Mouse (Mus musculus): ENCODE data around the gene Otop2.

Otop2 gene

DNA sequence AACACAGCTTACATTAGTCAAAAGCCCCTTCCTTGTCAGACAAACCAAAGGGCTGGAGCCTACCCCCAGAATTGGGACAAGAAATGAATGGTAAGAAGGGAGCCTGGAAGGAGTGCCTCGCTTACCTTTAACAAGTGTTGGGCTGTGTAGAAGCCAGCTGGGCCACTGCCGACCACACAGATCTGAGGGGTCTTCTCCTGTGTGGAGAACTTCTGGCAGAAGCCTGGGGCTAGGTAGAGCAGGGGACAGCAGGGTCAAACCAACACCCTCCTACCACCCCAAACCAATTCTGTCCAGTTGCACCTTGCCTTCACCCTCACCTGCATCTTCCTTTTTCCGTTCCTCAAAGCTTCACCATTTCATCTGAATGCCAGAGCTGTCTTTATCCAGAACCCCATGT, 31.0 kb upstream of the Otop2 start:
- no peak for DNase-seq (ENCODE audit: low read depth, low spot score)

DNA sequence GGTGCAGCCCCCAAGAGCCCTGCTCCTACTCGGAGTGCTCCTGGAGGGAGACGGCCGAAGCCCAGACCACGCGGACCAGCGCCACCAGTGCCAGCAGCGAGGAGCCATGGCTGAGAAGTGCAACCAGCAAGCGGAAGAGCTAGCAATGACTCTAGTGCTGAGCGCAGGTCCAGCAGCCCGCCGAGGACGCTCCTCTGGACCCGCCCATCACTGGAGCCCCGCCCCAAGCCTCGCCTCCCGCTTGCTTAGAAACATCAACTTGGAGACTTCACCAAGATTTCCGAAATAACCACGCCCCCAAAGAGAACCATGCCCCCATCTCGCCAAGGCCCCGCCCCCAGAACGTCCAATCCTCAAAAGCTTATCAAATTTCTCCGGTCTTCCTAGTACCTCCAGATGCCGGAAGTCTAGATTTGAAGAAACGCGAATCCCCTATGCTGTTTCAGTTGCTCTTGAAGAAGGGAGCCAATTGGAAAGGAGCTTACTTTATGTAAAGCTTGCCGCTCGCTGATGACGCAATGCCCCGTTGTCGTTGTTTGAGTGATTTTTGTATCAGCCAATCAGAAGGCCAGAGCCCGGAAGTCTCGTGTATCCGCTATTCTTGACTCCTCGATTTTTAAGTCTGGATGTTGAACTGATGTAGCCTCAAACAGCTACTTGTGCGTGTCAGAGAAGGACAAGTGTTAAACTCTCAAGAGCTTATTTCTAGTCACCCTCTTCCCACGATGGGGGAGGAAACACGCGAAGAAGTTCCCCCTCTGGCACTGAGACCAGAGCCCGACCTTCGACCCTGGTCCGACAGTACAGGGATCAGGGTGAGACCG, 30.0 kb upstream of the Otop2 start, which contains the start of gene Fdxr:
TSS of gene Fdxr (minus strand) at position 271 of the 824 bp plus-strand sequence.
- peak; percentile 100 for DNase-seq (ENCODE audit: low read depth, low spot score)

DNA sequence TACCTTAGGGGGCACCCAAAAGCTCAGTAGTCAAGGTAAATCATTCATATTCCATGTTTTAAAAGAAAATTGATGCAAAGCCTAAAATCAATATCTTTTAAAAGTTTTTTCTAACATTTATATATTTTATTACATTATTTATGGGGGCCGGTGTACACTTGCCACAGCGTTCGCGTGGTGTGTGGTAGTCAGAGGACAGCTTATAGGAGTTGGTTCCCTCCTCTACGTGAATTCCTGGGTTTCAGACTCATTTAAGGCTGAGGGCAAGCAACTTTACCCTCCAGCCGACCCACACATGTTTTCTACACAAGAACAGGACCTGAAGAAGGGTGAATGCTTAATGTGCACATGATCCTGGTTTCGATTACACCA, 29.4 kb upstream of the Otop2 start:
- peak; percentile 66 for DNase-seq (ENCODE audit: low read depth, low spot score)

DNA sequence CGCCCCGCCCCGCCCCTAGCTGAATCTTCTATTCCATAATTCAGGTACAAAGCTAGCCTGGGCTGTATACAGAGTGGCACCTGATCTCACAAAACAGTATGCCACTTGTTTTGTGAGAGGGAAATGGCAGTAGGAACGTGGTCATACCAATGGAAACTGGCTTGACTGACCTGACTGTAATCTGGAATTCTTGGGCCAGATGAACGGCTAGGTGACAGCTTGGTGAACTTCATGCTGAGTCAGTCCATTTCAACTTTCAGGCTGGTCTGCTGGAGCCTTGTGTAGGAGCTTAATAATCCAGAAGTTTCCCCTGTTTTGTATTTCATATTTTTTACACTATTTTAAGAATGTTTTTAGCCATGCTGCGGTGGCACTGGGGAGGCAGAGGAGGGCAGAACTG, 28.8 kb upstream of the Otop2 start:
- DNase-seq (ENCODE audit: low read depth, low spot score), result no peak

DNA sequence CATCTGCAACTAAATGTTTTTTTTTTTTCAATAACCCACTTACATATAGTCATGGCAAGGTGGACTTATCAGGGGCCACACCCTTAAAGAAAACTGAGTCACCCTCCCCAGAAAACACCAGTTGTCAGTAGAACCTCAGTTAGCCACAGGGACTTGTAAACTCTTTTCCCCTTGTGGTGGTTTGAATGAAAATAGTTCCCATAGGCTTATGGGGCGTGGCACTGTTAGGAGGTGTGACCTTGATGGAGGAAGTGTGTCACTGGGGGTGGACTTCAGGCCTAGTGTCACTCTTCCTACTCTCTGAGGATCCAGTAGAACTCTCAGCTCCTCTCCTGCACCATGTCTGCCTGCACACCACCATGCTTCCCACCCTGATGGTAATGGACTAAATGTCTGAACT, 27.2 kb upstream of the Otop2 start:
- peak; percentile 37 for DNase-seq (ENCODE audit: low read depth, low spot score)

DNA sequence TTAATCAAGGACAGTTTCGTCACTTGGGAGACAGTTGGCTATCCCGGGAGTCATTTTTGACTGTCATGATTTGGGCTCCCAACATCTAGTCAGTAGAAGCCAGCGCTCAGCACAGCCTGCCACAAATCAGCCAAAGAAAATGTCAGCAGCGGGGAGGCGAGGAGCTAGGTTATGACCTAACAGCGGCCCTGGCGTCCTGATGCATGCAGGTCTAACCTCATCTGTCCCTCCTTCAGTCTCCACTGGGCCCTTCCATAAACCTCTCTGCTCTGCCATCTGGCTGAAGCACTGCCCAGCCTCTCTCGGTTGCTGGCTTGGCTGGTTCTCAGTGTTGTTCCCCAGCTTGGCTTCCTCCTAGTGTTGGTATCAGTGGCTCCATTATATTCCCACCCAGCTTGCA, 24.7 kb upstream of the Otop2 start:
- DNase-seq (ENCODE audit: low read depth, low spot score), result no peak

DNA sequence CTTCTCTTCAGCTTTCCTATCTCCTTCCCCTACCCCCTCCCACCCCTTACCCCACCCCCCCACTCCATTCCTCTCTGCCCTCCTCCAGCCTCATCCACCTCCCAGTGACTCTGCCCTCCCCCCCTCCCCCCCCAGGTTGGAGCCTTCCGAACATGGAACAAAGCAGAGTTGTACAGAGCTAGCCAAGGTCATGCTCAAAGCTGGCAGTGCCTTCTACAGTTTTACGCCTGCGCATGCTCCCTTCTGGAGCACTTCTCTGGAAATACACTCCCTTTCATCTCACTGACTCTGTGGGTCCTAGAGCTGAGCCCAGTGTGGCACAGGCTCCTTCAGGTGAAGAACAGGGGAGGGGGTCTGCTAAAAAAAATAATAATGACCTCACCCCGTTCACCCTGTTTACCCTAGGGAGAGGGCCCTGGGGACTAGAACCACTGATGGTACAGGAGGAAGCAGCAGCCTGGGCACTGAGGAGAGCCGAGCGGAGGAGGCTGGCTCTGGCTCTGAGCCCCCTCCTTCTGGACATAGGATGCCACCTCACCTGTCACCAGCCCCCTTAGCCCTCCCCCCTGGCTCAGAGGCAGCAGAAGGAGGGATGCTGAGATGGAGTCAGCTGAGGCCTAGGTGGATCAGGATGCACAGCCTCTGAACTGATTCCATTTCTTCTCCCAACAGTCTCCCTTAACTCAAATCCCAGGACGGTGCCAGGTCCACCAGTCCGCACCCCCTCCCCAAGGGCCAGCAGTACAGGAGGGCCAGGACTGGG, 24.1 kb upstream of the Otop2 start:
- DNase-seq (ENCODE audit: low read depth, low spot score), result no peak

DNA sequence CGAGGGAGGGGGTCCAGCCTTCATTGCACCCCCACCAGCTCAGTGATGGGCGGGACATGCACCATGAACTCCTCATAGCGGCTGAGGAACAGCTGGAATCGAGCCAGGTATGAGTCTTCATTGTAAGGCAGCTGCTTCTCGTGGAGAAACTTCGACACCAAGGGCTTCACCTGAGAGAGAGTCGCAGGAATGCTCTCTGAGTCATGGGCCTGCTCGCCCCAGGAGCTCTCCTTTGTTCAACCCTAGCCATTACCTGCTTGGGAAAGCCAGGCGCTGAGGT, 23.5 kb upstream of the Otop2 start:
- no peak for DNase-seq (ENCODE audit: low read depth, low spot score)

DNA sequence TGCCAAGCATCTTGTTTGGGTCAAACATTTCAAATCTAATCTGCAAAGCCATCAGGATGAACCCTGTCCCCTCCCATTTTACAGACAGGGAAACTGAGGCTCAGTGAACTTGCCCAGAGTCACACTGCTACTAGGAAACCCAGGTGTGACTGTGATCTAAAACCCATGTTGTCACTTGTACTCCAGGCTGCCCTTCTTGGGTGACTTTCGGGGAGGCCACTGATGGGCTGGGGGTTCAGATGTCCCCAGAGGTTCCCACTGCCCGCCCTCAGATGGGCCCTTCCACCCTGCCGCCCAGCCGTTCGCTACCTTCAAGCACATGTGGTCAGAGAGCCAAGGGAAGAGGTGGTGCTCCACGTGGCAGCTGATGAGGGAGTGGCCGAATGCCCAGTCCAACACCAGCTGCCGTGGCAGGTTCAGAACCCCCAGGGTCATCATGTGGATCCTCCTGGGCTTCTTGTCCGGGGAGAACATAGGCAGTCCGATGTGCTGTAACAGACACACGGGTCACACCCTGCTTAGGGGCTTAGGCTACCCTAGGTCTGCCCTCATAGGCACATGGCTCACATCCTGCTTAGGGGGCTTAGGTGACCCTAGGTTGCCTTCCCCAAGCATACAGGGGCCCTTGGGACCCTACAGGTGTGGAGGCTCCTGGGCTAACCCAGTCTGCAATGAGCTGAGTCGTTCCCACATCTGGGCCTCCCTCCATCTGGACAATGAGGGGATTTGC, 22.9 kb upstream of the Otop2 start:
- DNase-seq (ENCODE audit: low read depth, low spot score), result no peak

DNA sequence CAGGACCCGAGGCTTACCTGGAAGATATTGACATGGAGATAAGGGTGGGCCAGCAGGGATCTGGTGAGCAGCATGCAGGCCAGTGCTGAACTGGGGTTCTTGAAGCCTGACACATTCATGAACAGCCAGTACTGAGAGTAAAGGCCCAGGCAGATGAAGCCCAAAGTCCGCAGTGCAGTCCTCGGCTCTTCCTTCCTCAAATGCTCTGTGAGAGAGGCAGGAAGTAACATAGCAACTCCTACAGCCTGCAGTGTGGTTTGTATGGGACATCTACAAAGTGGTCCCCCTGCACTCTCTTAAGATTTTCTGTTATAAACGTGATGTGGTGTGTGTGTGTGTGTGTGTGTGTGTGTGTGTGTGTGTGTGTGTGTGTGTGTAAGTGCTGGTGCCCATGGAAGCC, 21.7 kb upstream of the Otop2 start:
- DNase-seq (ENCODE audit: low read depth, low spot score), result no peak

DNA sequence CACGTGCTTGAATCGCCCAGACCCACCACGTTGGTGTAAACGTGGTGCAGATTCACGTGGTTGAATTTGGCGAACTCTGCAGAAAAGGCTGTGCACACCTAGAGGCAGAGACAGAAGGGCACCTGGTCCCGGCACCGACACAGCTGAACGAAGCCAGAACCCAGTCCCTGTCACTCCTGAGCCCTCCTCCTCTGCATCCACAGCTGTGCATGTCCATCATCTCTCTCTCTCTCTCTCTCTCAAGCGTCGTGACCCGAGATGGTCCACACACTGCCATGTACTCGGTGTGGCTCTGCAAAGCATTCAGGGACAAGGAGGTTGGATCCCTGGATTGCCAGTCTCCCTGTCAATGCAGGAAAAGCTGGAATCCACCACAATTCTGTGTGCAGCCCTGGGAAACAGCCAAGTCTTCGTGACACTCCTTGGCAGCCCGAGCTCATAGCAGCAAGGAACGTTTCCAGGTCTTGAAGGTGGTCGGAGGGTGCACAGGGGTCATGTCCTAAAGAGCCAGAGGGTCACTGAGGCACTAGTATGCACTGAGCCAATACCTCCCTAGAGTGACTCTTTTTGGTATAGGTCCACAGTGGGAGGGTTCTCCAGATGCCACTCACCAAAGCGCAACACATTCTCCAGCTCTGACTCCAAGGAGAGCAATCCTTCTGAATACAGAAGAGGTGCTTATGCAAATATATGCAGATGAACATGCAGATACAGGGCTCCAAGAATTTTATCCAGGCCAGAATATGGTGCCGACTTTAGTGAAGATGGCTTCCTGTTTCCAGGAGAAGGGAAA, 20.6 kb upstream of the Otop2 start:
- no peak for DNase-seq (ENCODE audit: low read depth, low spot score)

DNA sequence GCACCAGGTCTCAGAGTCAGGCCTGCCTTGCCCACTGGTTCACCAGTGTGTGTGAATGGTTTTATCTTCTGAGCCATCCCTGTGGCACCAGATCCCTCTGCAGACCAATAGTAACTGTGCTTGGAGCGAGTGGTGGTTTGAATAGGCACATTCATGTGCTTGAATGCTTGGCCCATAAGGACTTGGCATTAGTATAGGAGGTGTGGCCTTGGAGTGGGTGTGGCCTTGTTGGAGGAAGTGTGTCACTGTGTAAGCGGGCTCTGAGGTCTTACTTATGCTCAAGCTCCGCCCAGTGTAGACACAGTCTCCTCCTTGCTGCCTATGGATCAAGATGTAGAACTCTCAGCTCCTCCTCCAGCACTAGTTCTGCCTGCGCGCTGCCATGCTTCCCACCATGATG, 19.6 kb upstream of the Otop2 start:
- DNase-seq (ENCODE audit: low read depth, low spot score), result peak; percentile 17

DNA sequence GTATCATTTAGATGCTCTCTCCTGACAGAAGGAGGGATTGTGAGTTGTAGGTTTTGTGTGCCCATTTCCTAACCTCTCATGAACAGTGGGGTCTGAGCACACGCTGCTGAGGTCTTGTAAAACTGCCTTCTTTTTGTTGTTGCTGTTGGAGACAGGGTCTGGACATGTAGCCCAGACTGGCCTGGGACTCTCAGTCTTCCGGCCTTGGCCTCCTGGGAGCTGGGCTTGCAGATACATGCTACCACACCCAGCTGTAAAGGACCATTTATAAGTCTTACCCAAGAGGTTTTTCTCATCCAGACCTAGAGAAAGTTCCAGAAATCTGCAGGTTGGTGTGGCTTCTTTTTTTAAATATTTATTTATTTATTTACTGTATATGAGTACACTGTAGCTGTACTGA, 18.7 kb upstream of the Otop2 start:
- DNase-seq (ENCODE audit: low read depth, low spot score), result no peak

DNA sequence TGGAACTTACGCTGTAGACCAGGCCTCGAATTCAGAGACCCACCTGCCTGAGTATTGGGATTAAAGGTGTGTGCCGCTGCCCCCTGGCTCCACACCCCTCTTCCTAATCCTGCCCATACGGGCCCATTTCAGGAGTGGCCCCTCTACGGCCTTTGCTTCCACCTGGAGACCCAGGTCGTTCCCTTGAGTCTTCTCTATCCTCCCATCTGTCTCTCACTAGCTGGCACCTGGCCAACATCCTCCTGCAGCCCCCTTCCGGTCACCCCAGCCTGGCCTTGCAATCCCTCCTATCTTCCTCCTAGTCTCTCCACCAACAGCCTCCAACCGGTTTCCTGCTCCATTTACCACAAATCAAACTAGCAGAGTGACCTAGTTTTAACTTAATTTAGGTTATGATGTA, 17.1 kb upstream of the Otop2 start:
- no peak for DNase-seq (ENCODE audit: low read depth, low spot score)

DNA sequence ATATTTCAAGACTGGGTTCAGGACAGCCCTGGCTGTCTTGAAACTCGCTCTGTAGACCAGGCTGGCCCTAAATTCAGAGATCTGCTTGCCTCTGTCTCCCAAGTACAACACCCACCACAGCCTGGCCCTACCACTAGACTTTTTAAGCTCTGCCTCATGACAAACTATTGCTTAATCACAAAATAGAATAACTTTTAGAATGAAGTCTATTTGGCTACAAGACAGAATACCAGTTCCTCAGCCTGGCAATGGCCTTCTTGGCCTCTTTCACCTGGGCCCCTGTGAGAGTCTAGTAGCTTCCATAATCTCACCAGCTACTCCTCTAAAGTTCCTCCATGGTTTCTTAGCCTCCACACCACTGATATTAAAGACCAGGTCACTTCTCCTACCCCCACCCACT, 16.6 kb upstream of the Otop2 start:
- no peak for DNase-seq (ENCODE audit: low read depth, low spot score)

DNA sequence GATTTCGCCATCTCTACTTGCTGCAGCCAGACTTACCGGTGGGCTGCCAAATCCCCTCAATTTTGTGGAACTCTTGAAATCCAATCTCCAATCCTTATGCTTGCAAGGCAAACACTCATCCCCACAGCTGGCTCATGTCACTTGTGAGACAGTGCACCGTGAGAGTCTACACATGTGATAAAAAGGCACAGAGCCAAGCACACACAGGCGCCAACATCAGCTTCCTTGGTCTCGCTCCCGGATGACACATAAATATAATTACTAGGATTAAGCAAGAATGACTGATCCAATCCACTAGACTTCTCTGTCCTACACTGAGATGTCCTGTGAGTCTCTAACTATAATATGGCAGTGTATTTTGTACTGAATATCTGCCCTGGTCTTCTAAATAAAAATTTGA, 16.0 kb upstream of the Otop2 start:
- DNase-seq (ENCODE audit: low read depth, low spot score), result no peak

DNA sequence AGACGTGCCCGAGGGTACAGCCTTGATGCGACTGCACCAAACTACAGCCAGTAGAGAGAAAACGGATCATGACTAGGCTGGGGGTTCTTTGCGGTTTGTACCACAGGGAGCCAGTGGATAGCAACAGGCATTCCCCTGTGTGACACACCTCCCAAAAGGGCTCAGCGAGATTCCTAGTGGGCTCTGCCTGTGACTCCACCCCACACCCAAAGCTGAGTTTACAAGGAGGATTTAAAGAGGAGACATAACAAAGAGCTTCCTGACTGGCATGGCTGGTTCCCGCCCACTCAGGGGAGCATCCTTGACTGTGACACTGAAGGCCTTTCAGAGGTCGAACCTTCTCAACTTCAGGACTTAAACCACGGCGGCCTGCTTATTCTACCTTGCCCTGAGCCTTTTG, 15.5 kb upstream of the Otop2 start:
- no peak for DNase-seq (ENCODE audit: low read depth, low spot score)

DNA sequence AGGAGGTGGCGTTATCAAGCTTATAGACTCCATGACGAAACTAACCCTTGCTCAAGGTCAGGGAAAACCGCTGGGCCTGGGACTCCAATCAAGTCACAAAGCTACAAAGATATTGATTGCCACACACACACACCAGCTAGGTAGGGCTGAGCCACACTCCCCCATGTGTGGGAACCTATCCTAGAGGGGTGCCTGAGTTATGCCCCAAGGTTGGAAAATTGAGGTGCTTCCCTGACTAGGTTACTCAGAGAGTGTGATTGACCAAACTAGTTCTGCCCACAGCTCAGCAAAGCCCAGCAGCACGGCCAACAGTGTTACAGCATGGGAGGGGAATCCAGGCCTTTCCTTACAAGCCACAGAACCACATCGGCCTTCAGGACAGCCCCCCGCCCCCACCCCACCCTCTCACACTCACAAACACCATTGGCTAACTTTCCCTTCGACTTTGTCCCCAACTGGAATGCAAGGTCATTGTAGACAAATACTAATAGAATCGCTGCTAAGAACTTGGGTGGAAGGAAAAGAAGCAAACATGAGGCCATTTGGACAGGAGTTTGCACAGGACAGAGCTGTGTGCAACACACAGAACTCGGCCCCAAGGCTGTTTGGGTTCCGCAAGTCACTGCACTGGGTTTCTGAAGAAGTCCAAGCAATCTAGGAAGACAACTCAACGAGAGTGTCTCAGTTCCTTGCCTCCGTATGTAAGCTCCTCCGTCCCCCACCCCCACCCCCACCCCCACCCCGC, 14.2 kb upstream of the Otop2 start:
- no peak for DNase-seq (ENCODE audit: low read depth, low spot score)

DNA sequence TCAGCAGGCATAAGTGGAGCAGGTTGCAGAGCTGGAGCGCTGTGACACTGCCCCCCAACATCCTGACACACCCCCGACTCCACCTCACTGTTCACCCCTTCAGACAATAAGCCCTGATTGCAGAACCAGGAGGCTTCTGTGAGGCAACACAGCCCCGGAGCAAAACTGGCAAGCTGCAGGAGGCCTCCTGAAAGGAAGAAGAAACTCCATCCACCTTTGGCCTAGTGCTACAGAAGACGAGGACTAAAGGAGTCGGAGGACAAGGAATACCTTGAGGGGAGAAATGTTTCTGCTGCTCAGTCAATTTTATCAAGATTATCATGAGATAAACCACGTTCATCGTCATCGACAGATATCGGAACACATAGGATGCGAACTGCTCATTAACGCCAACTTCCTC, 11.0 kb upstream of the Otop2 start:
- DNase-seq (ENCODE audit: low read depth, low spot score), result no peak

DNA sequence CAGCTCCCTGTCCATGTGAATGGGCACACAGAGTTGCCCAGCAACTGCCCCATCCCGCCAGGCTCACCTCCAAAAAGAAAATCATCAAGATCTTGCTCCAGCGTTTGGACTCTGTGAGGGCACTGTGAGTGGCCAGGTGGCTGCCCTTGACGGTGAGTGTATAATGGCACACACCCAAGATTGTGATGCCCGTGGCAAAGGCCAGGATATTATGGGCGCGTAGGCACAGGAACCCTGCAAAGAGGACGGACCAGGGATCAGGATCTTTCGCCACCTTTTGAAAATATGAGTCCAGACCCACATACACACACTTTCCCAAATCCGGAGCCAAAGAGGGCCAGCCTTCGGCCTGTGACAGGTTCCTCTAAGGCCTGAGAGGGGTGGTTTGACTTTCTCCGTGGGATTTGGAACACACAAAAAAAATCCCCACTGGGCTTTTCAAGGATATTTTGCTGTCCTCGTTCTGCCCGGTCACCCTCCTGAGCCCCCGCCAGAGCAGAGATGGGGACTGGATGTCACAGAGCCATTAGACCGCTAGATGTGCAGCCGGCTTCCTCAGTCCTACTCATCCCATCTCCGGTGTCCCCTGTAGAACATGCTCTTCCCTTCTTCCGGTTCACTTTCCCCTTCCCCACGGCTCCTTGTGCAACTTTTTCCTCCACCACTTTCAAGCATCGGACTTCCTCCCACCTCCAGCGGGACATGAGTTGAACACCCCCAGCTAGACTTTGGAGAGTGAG, 10.3 kb upstream of the Otop2 start:
- no peak for DNase-seq (ENCODE audit: low read depth, low spot score)
